In genomic region chr7:83802509-83802908, GRCm38 (mm10) we compare ENCODE assay signal across 8 mouse cellular contexts. TPM values are rescaled to one million over a fixed set of nuclear protein-coding genes. Genes with fewer than 3 reads are reported as not detected.
DNase-seq lines count a peak whose midpoint lies in the region; ATAC-seq and TF ChIP-seq lines count a peak whose summit lies in the region.

No protein-coding gene starts in this region.

- no peaks in the 10 kb centered on the region for H3K27me3 ChIP-seq in stomach, postnatal 0 days (ENCODE audit: control insufficient read depth, insufficient read depth, low read length)

- H3K4me3 ChIP-seq in gastrocnemius, adult 2 months: no peak overlapping the region
- H3K4me3 ChIP-seq in macrophage (ENCODE audit: inconsistent target): no peak overlapping the region
- H3K4me3 ChIP-seq in stomach, postnatal 0 days (ENCODE audit: low read depth, low read length): no peak overlapping the region

- 7% methylated on average over 7 of the region's 7 CpGs for WGBS in macrophage (ENCODE audit: missing documents)
- WGBS in stomach, postnatal 0 days: 52% methylated on average over 7 of the region's 7 CpGs

- no peak overlapping the region for H3K27ac ChIP-seq in gastrocnemius, adult 2 months
- H3K27ac ChIP-seq in macrophage: peak overlapping the region; percentile 22; the same call in 1 of the 2 replicates
- no peak overlapping the region for H3K27ac ChIP-seq in stomach, postnatal 0 days (replicated peaks)

- H3K9me3 ChIP-seq in stomach, postnatal 0 days (ENCODE audit: control insufficient read depth, low read length): no peaks in the 10 kb centered on the region

- no peaks in the 10 kb centered on the region for H3K36me3 ChIP-seq in macrophage (ENCODE audit: inconsistent target)
- no peaks in the 10 kb centered on the region for H3K36me3 ChIP-seq in stomach, postnatal 0 days (ENCODE audit: control insufficient read depth, insufficient read depth, low read length)

- H3K4me1 ChIP-seq in stomach, postnatal 0 days (replicated peaks; ENCODE audit: control insufficient read depth, insufficient read depth): no peaks in the 10 kb centered on the region

- H3K9ac ChIP-seq in stomach, postnatal 0 days (ENCODE audit: low read length): no peak overlapping the region

- DNase-seq in gastrocnemius, adult 2 months: peak; percentile 29
- DNase-seq in gastrocnemius, postnatal 25 days: no peak
- DNase-seq in 3134 (ENCODE audit: extremely low read depth, insufficient read length, low spot score): peak; percentile 14
- peak; percentile 41 for DNase-seq in c-Kit-positive CD71-negative TER-119-negative erythroid progenitor cells, embryonic 14.5 days (ENCODE audit: low read depth)
- DNase-seq in heart, adult 8-10 months (ENCODE audit: low spot score): peak; percentile 70
- DNase-seq in stomach, postnatal 0 days (ENCODE audit: low spot score): no peak

- no peak for TF ChIP-seq EP300 in stomach, postnatal 0 days (optimal IDR thresholded peaks at IDR 0.05)

- peak; percentile 87 for TF ChIP-seq CTCF in gastrocnemius, adult 2 months (IDR thresholded peaks at IDR 0.05)
- TF ChIP-seq CTCF in stomach, postnatal 0 days (IDR thresholded peaks at IDR 0.05; ENCODE audit: low read depth): peak; percentile 86

- intact Hi-C loops in gastrocnemius, adult 2 months (cut with DNase I): loop anchor here (1.0 to 10.0 kb wide), 3 partner anchors 106 to 238 kb away; no protein-coding TSS in a partner anchor

- H3K4me2 ChIP-seq in stomach, postnatal 0 days (replicated peaks; ENCODE audit: low read depth): no peak overlapping the region

- no peak; the same call in 1 of the 2 replicates for ATAC-seq in stomach, postnatal 0 days (ENCODE audit: low FRiP score, low TSS enrichment)
- no peak for ATAC-seq in erythroid progenitor cell, adult 5-6 weeks (replicated peaks; ENCODE audit: low FRiP score, poor library complexity, severe bottlenecking)

- H3K79me2 ChIP-seq in macrophage (ENCODE audit: inconsistent target): no peaks in the 10 kb centered on the region

RNA-seq across cellular contexts. Expression of gene Cfap161, which starts 7.8 kb away (rescaled TPM):
- not detected for total RNA-seq in gastrocnemius, adult 2 months (2021)
- total RNA-seq in gastrocnemius, postnatal 25 days (2021): not detected
- total RNA-seq in heart, adult 8-10 months (2022): not detected
- total RNA-seq in macrophage (2018; cell fraction: chromatin; rRNA removed): 10 to 100 TPM in 1 of 26 experiments, 1 to 10 TPM in 18, under 1 TPM in 1, not detected in 6; 0.63 to 10.9 (median 4.7) TPM
- 1 to 10 TPM in 3 of 26 experiments, under 1 TPM in 14, not detected in 9; 0.10 to 1.3 (median 0.48) TPM for total RNA-seq in macrophage (2018; cell fraction: cytosol; rRNA removed)
- total RNA-seq in macrophage (2018; cell fraction: nucleus; rRNA removed): 1 to 10 TPM in 14 of 26 experiments, under 1 TPM in 2, not detected in 10; 0.39 to 9.7 (median 4.7) TPM
- 0.33 to 1.3 TPM (median 0.84 TPM) in 3 replicates for polyA plus RNA-seq in macrophage (2018)
- polyA plus RNA-seq in stomach, postnatal 0 days (2015; fragmentation: Nextera tagmentation; extraction: Ambion mirVana): 0.05 and 0.13 TPM in 2 replicates
- not detected in 2 replicates for total RNA-seq in erythroid progenitor cell, adult 5-6 weeks (2015; ENCODE audit: low replicate concordance)
- not detected in 2 replicates for total RNA-seq in erythroid progenitor cell, adult 5-6 weeks (2017; ENCODE audit: low replicate concordance)

RNA-seq across cellular contexts. Expression of gene Il16, which starts 57.0 kb away (rescaled TPM):
- 1 to 10 TPM; 1.4 to 1.8 TPM for total RNA-seq in gastrocnemius, adult 2 months (2021)
- 1 to 10 TPM; 2.4 to 2.5 TPM for total RNA-seq in gastrocnemius, postnatal 25 days (2021)
- 1 to 10 TPM; 6.3 to 7.6 (median 7.4) TPM for total RNA-seq in heart, adult 8-10 months (2022)
- total RNA-seq in macrophage (2018; cell fraction: chromatin; rRNA removed): 10 to 100 TPM in 8 of 26 experiments, 1 to 10 TPM in 14, under 1 TPM in 4; 0.75 to 28.2 (median 3.7) TPM
- 10 to 100 TPM in 11 of 26 experiments, 1 to 10 TPM in 15; 2.0 to 24.5 (median 8.1) TPM for total RNA-seq in macrophage (2018; cell fraction: cytosol; rRNA removed)
- total RNA-seq in macrophage (2018; cell fraction: nucleus; rRNA removed): 10 to 100 TPM in 9 of 26 experiments, 1 to 10 TPM in 17; 1.5 to 37.2 (median 5.4) TPM
- 5.7 to 25.3 TPM (median 16.3 TPM) in 3 replicates for polyA plus RNA-seq in macrophage (2018)
- 2.6 and 2.8 TPM in 2 replicates for polyA plus RNA-seq in stomach, postnatal 0 days (2015; fragmentation: Nextera tagmentation; extraction: Ambion mirVana)
- 5.9 and 9.7 TPM in 2 replicates for total RNA-seq in erythroid progenitor cell, adult 5-6 weeks (2015; ENCODE audit: low replicate concordance)
- total RNA-seq in erythroid progenitor cell, adult 5-6 weeks (2017; ENCODE audit: low replicate concordance): 12.5 and 16.0 TPM in 2 replicates

Comparison
In these comparisons a context has a peak if more than half of its experiments do, and no peak if none do; other contexts are left out.
1. DNase-seq: peak in gastrocnemius, adult 2 months (single experiment), 3134 (single experiment), c-Kit-positive CD71-negative TER-119-negative erythroid progenitor cells, embryonic 14.5 days (single experiment) and heart, adult 8-10 months (single experiment); none in gastrocnemius, postnatal 25 days (single experiment) and stomach, postnatal 0 days (single experiment).